Mouse (Mus musculus) lung, embryonic 14.5 days (tissue): ENCODE data around the gene Tmem150b. TPM values are rescaled to one million over a fixed set of nuclear protein-coding genes. Genes with fewer than 3 reads are reported as not detected.

Experiments used
- ATAC-seq: fragments of 200-750 bp; cut with Nextera tagmentation; 2 replicates; pipeline ENCODE4 v1.8.0; 2017; ENCODE audit warnings: mild to moderate bottlenecking, moderate TSS enrichment, moderate library complexity; ENCODE audit not compliant: insufficient read depth
- DNase-seq: peaks from one replicate; pipeline ENCODE4 v3.0.0-alpha.2; 2015
- H3K27ac ChIP-seq: fragments of 300-500 bp; sonication (generic); 2 replicates; pipeline ENCODE4 v1.5.1; 2014; ENCODE audit warnings: low read depth, mild to moderate bottlenecking, moderate library complexity
- H3K27me3 ChIP-seq: fragments of 300-500 bp; sonication (generic); 2 replicates; pipeline ENCODE4 v1.6.1; 2014; ENCODE audit warnings: low read length, control low read depth; ENCODE audit not compliant: insufficient read depth
- H3K36me3 ChIP-seq: fragments of 300-500 bp; sonication (generic); 2 replicates; pipeline ENCODE4 v1.6.1; 2014; ENCODE audit warnings: control low read depth; ENCODE audit not compliant: insufficient read depth
- H3K4me1 ChIP-seq: fragments of 300-500 bp; sonication (generic); 2 replicates; pipeline ENCODE4 v1.6.1; 2014; ENCODE audit warnings: antibody characterized with exemption, control low read depth; ENCODE audit not compliant: insufficient read depth
- H3K4me2 ChIP-seq: fragments of 300-500 bp; sonication (generic); 2 replicates; pipeline ENCODE4 v1.6.1; 2014; ENCODE audit warnings: mild to moderate bottlenecking
- H3K4me3 ChIP-seq: fragments of 300-500 bp; sonication (generic); 2 replicates; pipeline ENCODE4 v1.5.1; 2014; ENCODE audit warnings: low read depth, low read length
- H3K9ac ChIP-seq: fragments of 300-500 bp; sonication (generic); 2 replicates; pipeline ENCODE4 v1.6.1; 2014
- H3K9me3 ChIP-seq: fragments of 300-500 bp; sonication (generic); 2 replicates; pipeline ENCODE4 v1.6.1; 2016; ENCODE audit warnings: low read depth, low read length, control low read depth
- CTCF ChIP-seq: IDR thresholded peaks from 2 replicates; pipeline ENCODE4 v1.5.1; 2016; ENCODE audit warnings: antibody characterized with exemption, low read depth
- WGBS: fragments of 180-500 bp; shearing (Covaris S2); extraction: QIAGEN DNeasy Blood & Tissue Kit; methylation state at CpG from one replicate; pipeline ENCODE4 v1.1.7; 2014; 5-methylcytosine and 5-hydroxymethylcytosine counted together
- polyA plus RNA-seq: library from polyadenylated mRNA; unstranded; fragments of >200 nt; fragmentation: Nextera tagmentation; extraction: Ambion mirVana; gene quantifications from 2 replicates; pipeline ENCODE4 v1.2.1, GENCODE M21; 2014

Gene Tmem150b
- polyA plus RNA-seq, 1 experiment from 2014 or later = not detected

DNA sequence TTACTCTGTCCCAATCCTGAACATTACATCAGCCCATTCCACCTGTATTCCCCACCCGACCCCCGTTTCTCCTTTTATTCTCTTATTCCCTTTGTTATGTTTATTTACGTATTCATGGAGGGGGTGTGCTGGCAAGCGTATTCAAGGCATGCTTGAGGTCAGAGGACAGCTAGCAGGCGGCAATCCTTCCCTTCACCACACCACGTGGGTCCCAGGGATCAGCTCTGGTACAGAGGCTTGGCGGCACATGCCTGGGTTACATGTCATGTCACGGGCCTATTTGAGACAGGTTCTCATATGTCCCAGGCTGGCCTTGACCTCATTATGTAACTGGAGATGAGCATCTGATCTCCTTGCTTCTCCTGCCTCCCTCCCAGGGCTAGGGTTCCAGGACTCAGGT is 22.7 kb downstream of the Tmem150b start:
- WGBS = 48% methylated on average over 8 of the region's 8 CpGs
- TF ChIP-seq CTCF = no peak
- ATAC-seq = no peak
- Histone ChIP-seq H3K36me3 (peaks cover 58% of the 10 kb centered on the region), H3K9me3 (no peaks in the 10 kb centered on the region), H3K4me1 (no peaks in the 10 kb centered on the region), H3K27ac (no peak overlapping the region), H3K9ac (no peak overlapping the region), H3K4me2 (no peak overlapping the region), H3K4me3 (no peak overlapping the region), H3K27me3 (no peaks in the 10 kb centered on the region)
- no peak for DNase-seq

GRCm38 (mm10) chr7:4693004-4693403 is 32.0 kb downstream of the Tmem150b start:
- H3K27me3 ChIP-seq = no peaks in the 10 kb centered on the region
- no peak overlapping the region for H3K4me3 ChIP-seq
- H3K36me3 ChIP-seq = peaks cover 33% of the 10 kb centered on the region
- H3K27ac ChIP-seq = no peak overlapping the region
- no peak overlapping the region for H3K4me2 ChIP-seq
- H3K4me1 ChIP-seq = no peaks in the 10 kb centered on the region
- DNase-seq (no peak), ATAC-seq (no peak)
- no peak for TF ChIP-seq CTCF
- no peak overlapping the region for H3K9ac ChIP-seq
- H3K9me3 ChIP-seq = no peaks in the 10 kb centered on the region
- WGBS = 83% methylated on average over 6 of the region's 6 CpGs

- Histone ChIP-seq H3K4me1 (no peaks in the 10 kb centered on the region), H3K4me2 (peak overlapping the region; percentile 81), H3K9me3 (no peaks in the 10 kb centered on the region), H3K27ac (peak overlapping the region; percentile 84), H3K36me3 (peaks cover 23% of the 10 kb centered on the region), H3K27me3 (no peaks in the 10 kb centered on the region), H3K4me3 (peak overlapping the region; percentile 84), H3K9ac (peak overlapping the region; percentile 99)
- DNase-seq (peak; percentile 19), ATAC-seq (peak; percentile 67)
- 4% methylated on average over 25 of the region's 35 CpGs for WGBS
- TF ChIP-seq CTCF = no peak
Measured at GRCm38 (mm10) chr7:4690951-4691653, 33.9 kb downstream of the Tmem150b start.

GRCm38 (mm10) chr7:4690387-4690786 is 34.7 kb downstream of the Tmem150b start, which contains the start of gene Brsk1:
Gene Brsk1 (plus strand): TSS chr7:4690604.
- Histone ChIP-seq H3K4me2 (peak within 1 kb of the TSS; percentile 81), H3K4me1 (no peaks in the 10 kb centered on the region), H3K4me3 (peak within 1 kb of the TSS; percentile 84), H3K9ac (peak within 1 kb of the TSS; percentile 99), H3K27ac (peak within 1 kb of the TSS; percentile 84), H3K9me3 (no peaks in the 10 kb centered on the region), H3K27me3 (no peaks in the 10 kb centered on the region), H3K36me3 (peaks cover 21% of the 10 kb centered on the region)
- TF ChIP-seq CTCF = no peak
- peak; percentile 85 for DNase-seq
- WGBS = 1% methylated on average over 6 of the region's 18 CpGs
- peak; percentile 74 for ATAC-seq

- ATAC-seq (peak; percentile 99), DNase-seq (peak; percentile 98)
- Histone ChIP-seq H3K4me3 (peak within 1 kb of the TSS; percentile 71), H3K9me3 (no peaks in the 10 kb centered on the region), H3K4me1 (no peaks in the 10 kb centered on the region), H3K27ac (peak within 1 kb of the TSS; percentile 68), H3K36me3 (peaks cover 22% of the 10 kb centered on the region; the same call in 1 of the 2 replicates), H3K27me3 (no peaks in the 10 kb centered on the region), H3K9ac (peak within 1 kb of the TSS; percentile 46), H3K4me2 (peak within 1 kb of the TSS; percentile 69)
- WGBS = under 1% methylated on average over 32 of the region's 32 CpGs
- TF ChIP-seq CTCF = no peak
Measured at GRCm38 (mm10) chr7:4684632-4685417, 40.2 kb downstream of the Tmem150b start, which contains the start of gene Hspbp1. Gene Hspbp1 (minus strand): TSS chr7:4685068.

- TF ChIP-seq CTCF = peak; percentile 16; the same call in 1 of the 2 replicates
- Histone ChIP-seq H3K9me3 (no peaks in the 10 kb centered on the region), H3K27me3 (no peaks in the 10 kb centered on the region), H3K36me3 (peaks cover 24% of the 10 kb centered on the region; the same call in 1 of the 2 replicates), H3K4me3 (peak overlapping the region; percentile 71), H3K9ac (peak overlapping the region; percentile 46), H3K27ac (peak overlapping the region; percentile 68; the same call in 1 of the 2 replicates), H3K4me1 (no peaks in the 10 kb centered on the region), H3K4me2 (peak overlapping the region; percentile 69)
- no peak for DNase-seq
- WGBS = 4% methylated on average over 13 of the region's 13 CpGs
- peak; percentile 1; the same call in 1 of the 2 replicates for ATAC-seq
Measured at GRCm38 (mm10) chr7:4684203-4684602, 40.8 kb downstream of the Tmem150b start.

- Histone ChIP-seq H3K27ac (no peak overlapping the region), H3K27me3 (no peaks in the 10 kb centered on the region), H3K4me1 (no peaks in the 10 kb centered on the region), H3K36me3 (peaks cover 29% of the 10 kb centered on the region; the same call in 1 of the 2 replicates), H3K4me2 (no peak overlapping the region), H3K4me3 (no peak overlapping the region), H3K9me3 (no peaks in the 10 kb centered on the region), H3K9ac (no peak overlapping the region)
- 87% methylated on average over 5 of the region's 5 CpGs for WGBS
- ATAC-seq (no peak), DNase-seq (no peak)
- no peak for TF ChIP-seq CTCF
Measured at GRCm38 (mm10) chr7:4683307-4683706, 41.7 kb downstream of the Tmem150b start.
